Mouse (Mus musculus) ES-Bruce4 (cell line): ENCODE measurements at regions not wholly inside any gene's neighbourhood (a gene's known extent, or its start where the extent isn't known, plus 50 kb on each side); places are given as distances from the start of the nearest gene placed in this dataset.

Source experiments
- EP300 ChIP-seq: IDR thresholded peaks from 2 replicates; pipeline ENCODE4 v1.6.1; 2011; ENCODE audit warnings: low read depth, low read length; ENCODE audit not compliant: insufficient read depth
- POLR2A ChIP-seq: IDR thresholded peaks from one replicate; pipeline ENCODE4 v1.8.1; 2011; ENCODE audit warnings: low read length; ENCODE audit not compliant: insufficient read depth

DNA sequence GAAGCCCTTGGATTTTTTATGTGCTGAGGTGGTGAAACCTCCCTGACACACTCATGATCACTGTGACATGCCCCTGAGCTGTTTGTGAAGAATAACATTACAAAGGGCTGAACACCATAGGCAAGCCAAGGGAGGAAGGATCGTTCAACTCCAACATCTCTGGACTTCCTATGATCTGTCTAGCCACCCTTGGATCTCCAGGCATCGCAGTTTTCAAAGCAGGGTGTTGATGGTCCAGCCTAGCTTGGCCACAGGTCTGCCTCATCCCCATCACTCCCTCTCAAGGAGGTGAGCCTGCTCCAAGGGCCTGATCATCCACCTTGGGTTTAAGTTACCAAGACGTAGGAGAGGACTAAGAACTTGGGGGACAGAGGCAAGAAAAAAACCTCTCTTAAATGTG is 268.5 kb downstream of the Cxcl12 start:
- TF ChIP-seq POLR2A (no peak), EP300 (no peak)
